Mouse (Mus musculus): ENCODE results near the gene Gatad1. TPM values are rescaled to one million over a fixed set of nuclear protein-coding genes. Genes with fewer than 3 reads are reported as not detected.
"Not testable (repeated sequence)": the region's sequence is repeated elsewhere in the genome, so short reads cannot be mapped to it uniquely, and the experiment has no call there.

Gene Gatad1
- polyA plus RNA-seq, 1 experiment from 2014 or later = 72.5 TPM

DNA sequence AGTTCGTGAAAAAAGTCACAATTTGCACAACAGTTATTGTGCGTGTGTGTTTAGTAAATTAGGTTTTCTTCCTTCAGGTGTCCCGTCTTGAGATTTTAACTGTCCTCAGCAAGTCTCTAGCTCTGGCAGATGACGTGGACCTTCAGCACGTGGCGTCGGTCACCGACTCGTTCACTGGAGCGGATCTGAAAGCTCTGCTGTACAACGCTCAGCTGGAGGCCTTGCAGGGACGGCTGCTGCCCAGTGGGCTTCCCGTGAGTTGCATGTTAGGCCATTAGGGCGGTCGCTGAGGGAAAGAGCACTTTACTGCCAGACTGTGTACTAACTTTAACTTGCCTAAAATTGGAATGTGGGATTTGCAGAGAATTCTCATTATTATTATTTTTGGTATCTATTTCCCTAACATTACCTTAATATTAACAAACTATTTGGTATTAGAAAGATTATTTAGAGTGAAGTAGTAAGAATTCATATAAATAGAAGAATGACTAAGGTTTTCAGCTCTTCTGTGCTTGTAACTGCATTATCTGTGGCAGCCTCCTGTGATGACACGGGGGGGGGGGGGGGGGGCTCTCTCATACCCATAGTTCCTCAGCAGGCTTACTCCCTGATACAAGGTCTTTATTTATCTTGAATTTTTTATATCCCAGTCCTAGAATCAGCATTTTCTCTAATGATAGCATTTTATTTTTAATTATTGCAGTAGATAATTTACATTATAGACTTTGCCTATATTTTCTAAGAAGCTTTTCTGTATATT, 25.3 kb downstream of the Gatad1 start:
- H3K4me1 ChIP-seq (ENCODE audit: control insufficient read depth, insufficient read depth, low read length) = no peaks in the 10 kb centered on the region

DNA sequence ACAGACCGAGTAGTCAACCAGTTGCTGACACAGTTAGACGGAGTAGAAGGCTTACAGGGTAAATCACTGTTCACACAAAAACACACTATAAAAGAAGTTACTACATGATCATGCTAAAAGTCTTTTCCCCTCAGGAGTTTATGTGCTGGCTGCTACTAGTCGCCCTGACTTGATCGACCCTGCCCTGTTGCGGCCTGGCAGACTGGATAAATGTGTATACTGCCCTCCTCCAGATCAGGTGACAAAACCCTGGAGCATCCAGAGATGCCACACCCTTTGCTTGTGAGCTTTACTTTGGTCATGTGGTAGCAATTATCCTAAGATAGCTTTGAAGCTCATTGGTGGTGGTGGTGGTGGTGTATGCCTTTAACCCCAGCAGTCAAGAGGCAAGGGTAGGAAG, 26.9 kb downstream of the Gatad1 start:
- Histone ChIP-seq H3K9ac (replicated peaks; ENCODE audit: low read length) (no peak overlapping the region), H3K27ac (replicated peaks; ENCODE audit: low read depth, low read length) (no peak overlapping the region)
- ATAC-seq (ENCODE audit: low FRiP score, low TSS enrichment) = no peak

More for the DNA sequence above, 25.3 kb downstream of the Gatad1 start:
- no peak overlapping the region for H3K4me3 ChIP-seq (replicated peaks; ENCODE audit: low read depth, low read length)
- ATAC-seq (ENCODE audit: low FRiP score, low TSS enrichment) = no peak
- H3K36me3 ChIP-seq (ENCODE audit: control insufficient read depth, insufficient read depth, low read length) = peaks cover 62% of the 10 kb centered on the region
- no peaks in the 10 kb centered on the region for H3K9me3 ChIP-seq (ENCODE audit: control insufficient read depth, low read length)
- 57% methylated on average over 16 of the region's 16 CpGs for WGBS
- H3K27ac ChIP-seq (replicated peaks; ENCODE audit: low read depth, low read length) = no peak overlapping the region
- no peaks in the 10 kb centered on the region for H3K27me3 ChIP-seq (ENCODE audit: control insufficient read depth, insufficient read depth, low read length)
- H3K9ac ChIP-seq (replicated peaks; ENCODE audit: low read length) = no peak overlapping the region
- no peak overlapping the region for H3K4me2 ChIP-seq (ENCODE audit: low read length)
- no peak for DNase-seq

DNA sequence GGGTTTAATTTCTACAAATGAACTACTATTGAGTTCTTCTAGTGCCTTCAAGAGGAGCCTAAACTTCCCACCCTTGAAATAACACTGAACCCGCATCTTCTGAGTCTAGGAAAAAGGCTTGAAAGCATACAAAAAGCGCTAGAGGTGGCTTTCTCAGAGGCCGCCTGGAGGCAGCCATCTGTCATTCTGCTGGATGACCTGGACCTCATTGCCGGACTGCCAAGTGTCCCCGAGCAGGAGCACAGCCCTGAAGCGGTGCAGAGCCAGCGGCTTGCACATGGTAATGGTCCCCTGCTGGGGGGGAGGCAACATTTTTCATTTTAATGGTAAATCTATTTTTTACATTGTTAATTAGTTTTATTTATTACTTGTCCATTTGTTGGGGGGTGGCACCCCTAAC, 36.5 kb downstream of the Gatad1 start:
- Histone ChIP-seq H3K27ac (replicated peaks; ENCODE audit: low read depth, low read length) (no peak overlapping the region), H3K9ac (replicated peaks; ENCODE audit: low read length) (no peak overlapping the region), H3K9me3 (ENCODE audit: control insufficient read depth, low read length) (no peaks in the 10 kb centered on the region), H3K36me3 (ENCODE audit: control insufficient read depth, insufficient read depth, low read length) (peaks cover 75% of the 10 kb centered on the region), H3K4me1 (ENCODE audit: control insufficient read depth, insufficient read depth, low read length) (no peaks in the 10 kb centered on the region), H3K27me3 (ENCODE audit: control insufficient read depth, insufficient read depth, low read length) (no peaks in the 10 kb centered on the region), H3K4me2 (ENCODE audit: low read length) (no peak overlapping the region), H3K4me3 (replicated peaks; ENCODE audit: low read depth, low read length) (no peak overlapping the region)
- no peak for ATAC-seq (ENCODE audit: low FRiP score, low TSS enrichment)
- 94% methylated on average over 7 of the region's 7 CpGs for WGBS
- DNase-seq = no peak

More for the DNA sequence above, 26.9 kb downstream of the Gatad1 start:
- no peaks in the 10 kb centered on the region for H3K27me3 ChIP-seq (ENCODE audit: control insufficient read depth, insufficient read depth, low read length)
- H3K9me3 ChIP-seq (ENCODE audit: control insufficient read depth, low read length) = no peaks in the 10 kb centered on the region
- no peak for DNase-seq
- WGBS = 95% methylated on average over 5 of the region's 5 CpGs
- no peak overlapping the region for H3K4me2 ChIP-seq (ENCODE audit: low read length)
- peaks cover 61% of the 10 kb centered on the region for H3K36me3 ChIP-seq (ENCODE audit: control insufficient read depth, insufficient read depth, low read length)
- no peak overlapping the region for H3K4me3 ChIP-seq (replicated peaks; ENCODE audit: low read depth, low read length)
- no peaks in the 10 kb centered on the region for H3K4me1 ChIP-seq (ENCODE audit: control insufficient read depth, insufficient read depth, low read length)

DNA sequence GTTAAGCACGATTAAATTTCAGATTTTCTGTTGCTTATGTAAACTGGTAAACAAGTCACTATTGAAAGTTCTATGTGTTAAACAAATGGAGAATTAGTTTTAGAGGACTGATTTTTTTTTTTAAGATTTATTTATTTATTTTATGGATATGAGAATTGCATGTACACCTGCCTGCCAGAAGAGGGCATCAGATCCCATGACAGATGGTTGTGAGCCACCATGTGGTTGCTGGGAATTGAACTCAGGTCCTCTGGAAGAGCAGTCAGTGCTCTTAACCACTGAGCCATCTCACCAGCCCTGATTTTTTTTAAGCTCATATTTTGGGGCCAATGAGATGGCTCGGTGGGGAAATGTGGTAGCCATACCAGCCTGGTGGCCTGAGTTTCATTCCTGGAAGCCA, 45.1 kb downstream of the Gatad1 start:
- not testable (repeated sequence) for H3K4me2 ChIP-seq (ENCODE audit: low read length); H3K27me3 ChIP-seq (ENCODE audit: control insufficient read depth, insufficient read depth, low read length); H3K27ac ChIP-seq (replicated peaks; ENCODE audit: low read depth, low read length); H3K4me1 ChIP-seq (ENCODE audit: control insufficient read depth, insufficient read depth, low read length); ATAC-seq (ENCODE audit: low FRiP score, low TSS enrichment); DNase-seq; H3K4me3 ChIP-seq (replicated peaks; ENCODE audit: low read depth, low read length); H3K9me3 ChIP-seq (ENCODE audit: control insufficient read depth, low read length); H3K9ac ChIP-seq (replicated peaks; ENCODE audit: low read length)
- 97% methylated on average over 2 of the region's 2 CpGs for WGBS
- peaks cover 57% of the 10 kb centered on the region for H3K36me3 ChIP-seq (ENCODE audit: control insufficient read depth, insufficient read depth, low read length)

DNA sequence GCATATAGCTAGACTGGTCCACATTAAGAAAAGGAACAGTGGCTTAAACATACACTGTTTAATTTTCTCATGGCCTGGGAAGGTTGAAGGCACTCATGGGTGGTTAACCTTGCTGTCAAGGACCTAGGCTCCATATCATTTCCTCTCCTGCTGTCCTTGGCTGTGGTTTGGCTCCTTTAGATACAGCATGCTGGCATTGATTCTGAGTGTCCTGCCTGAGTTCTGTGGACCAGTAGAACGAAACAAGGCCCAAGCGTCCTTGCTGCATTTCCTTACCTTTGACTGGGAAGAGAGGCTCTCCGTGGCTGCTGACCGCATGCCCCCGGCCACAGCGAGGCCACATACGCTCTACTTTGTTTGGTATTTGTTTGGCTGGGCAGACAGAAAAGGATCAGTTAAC, 47.7 kb downstream of the Gatad1 start:
- Histone ChIP-seq H3K9me3 (ENCODE audit: control insufficient read depth, low read length) (no peaks in the 10 kb centered on the region), H3K4me2 (ENCODE audit: low read length) (no peak overlapping the region), H3K4me3 (replicated peaks; ENCODE audit: low read depth, low read length) (no peak overlapping the region), H3K27me3 (ENCODE audit: control insufficient read depth, insufficient read depth, low read length) (no peaks in the 10 kb centered on the region), H3K9ac (replicated peaks; ENCODE audit: low read length) (no peak overlapping the region), H3K36me3 (ENCODE audit: control insufficient read depth, insufficient read depth, low read length) (peaks cover 58% of the 10 kb centered on the region), H3K27ac (replicated peaks; ENCODE audit: low read depth, low read length) (no peak overlapping the region), H3K4me1 (ENCODE audit: control insufficient read depth, insufficient read depth, low read length) (no peaks in the 10 kb centered on the region)
- DNase-seq = no peak
- WGBS = 96% methylated on average over 7 of the region's 7 CpGs
- no peak for ATAC-seq (ENCODE audit: low FRiP score, low TSS enrichment)

DNA sequence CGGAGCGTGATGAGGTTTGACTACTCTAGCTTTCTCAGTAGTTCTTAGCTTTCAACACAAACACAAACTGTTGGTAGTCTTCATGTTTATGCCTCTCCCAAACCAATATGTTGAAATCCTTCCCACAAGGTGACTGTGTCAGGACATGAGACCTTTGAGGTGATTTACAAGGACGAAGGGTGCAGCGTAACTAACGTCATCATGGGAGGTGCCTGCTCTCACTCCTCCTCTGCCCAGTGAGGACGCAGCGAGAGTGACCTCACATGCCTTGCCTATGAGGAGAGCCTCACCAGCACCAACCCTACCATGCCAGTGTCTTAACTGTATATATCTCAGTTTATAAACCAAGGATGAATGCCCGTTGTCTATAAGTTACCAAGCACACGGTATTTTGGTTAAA, 49.9 kb downstream of the Gatad1 start:
- no peak overlapping the region for H3K27ac ChIP-seq (replicated peaks; ENCODE audit: low read depth, low read length)
- H3K9me3 ChIP-seq (ENCODE audit: control insufficient read depth, low read length) = no peaks in the 10 kb centered on the region
- H3K4me1 ChIP-seq (ENCODE audit: control insufficient read depth, insufficient read depth, low read length) = no peaks in the 10 kb centered on the region
- no peak overlapping the region for H3K9ac ChIP-seq (replicated peaks; ENCODE audit: low read length)
- no peak overlapping the region for H3K4me2 ChIP-seq (ENCODE audit: low read length)
- ATAC-seq (ENCODE audit: low FRiP score, low TSS enrichment) (no peak), DNase-seq (no peak)
- no peak overlapping the region for H3K4me3 ChIP-seq (replicated peaks; ENCODE audit: low read depth, low read length)
- no peaks in the 10 kb centered on the region for H3K27me3 ChIP-seq (ENCODE audit: control insufficient read depth, insufficient read depth, low read length)
- 95% methylated on average over 9 of the region's 9 CpGs for whole genome bisulfite sequencing
- H3K36me3 ChIP-seq (ENCODE audit: control insufficient read depth, insufficient read depth, low read length) = peaks cover 56% of the 10 kb centered on the region

DNA sequence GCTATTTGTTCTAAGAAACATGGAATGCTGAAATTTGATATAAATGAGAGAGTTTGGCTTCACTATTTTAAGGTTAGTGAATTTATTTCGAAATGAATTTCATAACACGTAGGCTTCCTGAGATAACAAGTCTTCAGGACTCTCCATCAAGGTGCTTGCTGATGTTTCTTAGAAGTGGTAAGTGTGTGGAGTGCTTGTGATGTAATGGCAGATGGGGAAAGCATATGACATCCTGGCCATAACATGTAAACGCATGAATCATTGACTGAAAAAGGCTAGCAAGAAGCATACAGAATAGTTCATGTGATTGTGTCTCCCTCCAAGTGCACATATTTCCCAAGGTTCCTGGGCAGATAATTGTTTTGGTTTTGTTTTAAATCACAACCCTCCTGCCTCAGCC, 56.2 kb downstream of the Gatad1 start:
- H3K4me2 ChIP-seq (ENCODE audit: low read length) = no peak overlapping the region
- DNase-seq (no peak), ATAC-seq (ENCODE audit: low FRiP score, low TSS enrichment) (no peak)
- H3K9ac ChIP-seq (replicated peaks; ENCODE audit: low read length) = no peak overlapping the region
- H3K27me3 ChIP-seq (ENCODE audit: control insufficient read depth, insufficient read depth, low read length) = no peaks in the 10 kb centered on the region
- H3K9me3 ChIP-seq (ENCODE audit: control insufficient read depth, low read length) = no peaks in the 10 kb centered on the region
- H3K27ac ChIP-seq (replicated peaks; ENCODE audit: low read depth, low read length) = no peak overlapping the region
- H3K4me1 ChIP-seq (ENCODE audit: control insufficient read depth, insufficient read depth, low read length) = peaks cover 8% of the 10 kb centered on the region
- no peak overlapping the region for H3K4me3 ChIP-seq (replicated peaks; ENCODE audit: low read depth, low read length)
- H3K36me3 ChIP-seq (ENCODE audit: control insufficient read depth, insufficient read depth, low read length) = peaks cover 17% of the 10 kb centered on the region
- 92% methylated on average over 3 of the region's 3 CpGs for WGBS

DNA sequence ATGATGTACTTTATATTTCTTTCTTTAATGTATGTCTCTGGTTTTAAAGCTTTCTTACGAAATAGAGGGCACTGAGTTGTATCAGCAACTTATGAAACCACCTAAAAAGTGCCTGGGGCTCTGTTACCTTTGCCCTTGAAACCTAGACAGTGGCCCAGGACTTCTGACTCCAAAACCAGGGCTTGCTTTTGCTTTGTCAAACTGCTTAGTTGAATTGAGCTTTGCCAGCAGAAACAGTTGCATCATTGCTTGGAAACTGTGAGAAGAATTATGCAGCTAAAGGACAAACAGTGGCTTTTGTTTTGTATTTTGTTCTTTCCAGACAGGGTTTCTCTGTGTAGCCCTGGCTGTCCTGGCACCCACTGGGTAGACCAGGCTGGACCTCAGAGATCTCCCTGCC, 56.7 kb downstream of the Gatad1 start:
- Histone ChIP-seq H3K9me3 (ENCODE audit: control insufficient read depth, low read length) (no peaks in the 10 kb centered on the region), H3K4me3 (replicated peaks; ENCODE audit: low read depth, low read length) (no peak overlapping the region), H3K9ac (replicated peaks; ENCODE audit: low read length) (no peak overlapping the region), H3K27ac (replicated peaks; ENCODE audit: low read depth, low read length) (no peak overlapping the region), H3K27me3 (ENCODE audit: control insufficient read depth, insufficient read depth, low read length) (no peaks in the 10 kb centered on the region), H3K36me3 (ENCODE audit: control insufficient read depth, insufficient read depth, low read length) (peaks cover 12% of the 10 kb centered on the region), H3K4me2 (ENCODE audit: low read length) (no peak overlapping the region), H3K4me1 (ENCODE audit: control insufficient read depth, insufficient read depth, low read length) (peaks cover 10% of the 10 kb centered on the region)
- no peak for DNase-seq
- WGBS = 96% methylated on average over 1 of the region's 1 CpGs
- ATAC-seq (ENCODE audit: low FRiP score, low TSS enrichment) = no peak

DNA sequence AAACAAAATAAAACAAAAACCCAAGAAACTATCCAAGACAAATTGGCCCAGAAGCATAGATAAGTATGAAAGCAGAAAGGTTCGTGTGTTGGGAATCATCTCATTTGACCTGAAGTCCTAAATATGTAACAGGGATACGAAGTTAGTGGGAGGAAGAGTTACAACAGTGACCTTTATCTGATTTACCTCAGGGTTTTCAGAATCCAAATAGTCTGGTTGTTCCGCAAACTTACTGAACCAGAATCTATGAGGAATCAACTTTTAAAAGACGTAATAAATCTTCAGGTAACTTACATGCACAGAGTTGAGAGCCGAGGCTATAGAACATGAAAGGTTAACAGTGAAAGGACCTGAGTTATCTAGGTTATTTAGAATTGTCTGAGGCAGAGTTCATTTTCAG, 58.2 kb downstream of the Gatad1 start:
- WGBS = 91% methylated on average over 5 of the region's 5 CpGs
- ATAC-seq (ENCODE audit: low FRiP score, low TSS enrichment) (no peak), DNase-seq (no peak)
- H3K9ac ChIP-seq (replicated peaks; ENCODE audit: low read length) = no peak overlapping the region
- no peak overlapping the region for H3K4me3 ChIP-seq (replicated peaks; ENCODE audit: low read depth, low read length)
- no peaks in the 10 kb centered on the region for H3K9me3 ChIP-seq (ENCODE audit: control insufficient read depth, low read length)
- no peak overlapping the region for H3K4me2 ChIP-seq (ENCODE audit: low read length)
- peaks cover 1% of the 10 kb centered on the region; the same call in 1 of the 2 replicates for H3K36me3 ChIP-seq (ENCODE audit: control insufficient read depth, insufficient read depth, low read length)
- H3K27ac ChIP-seq (replicated peaks; ENCODE audit: low read depth, low read length) = no peak overlapping the region
- H3K4me1 ChIP-seq (ENCODE audit: control insufficient read depth, insufficient read depth, low read length) = peaks cover 16% of the 10 kb centered on the region
- no peaks in the 10 kb centered on the region for H3K27me3 ChIP-seq (ENCODE audit: control insufficient read depth, insufficient read depth, low read length)

Data from midbrain, embryonic 14.5 days (tissue).